In genomic region chrX:150458766-150459350, GRCm38 (mm10) we compare ENCODE assay signal across 8 mouse cellular contexts. TPM values are rescaled to one million over a fixed set of nuclear protein-coding genes. Genes with fewer than 3 reads are reported as not detected.
DNase-seq lines count a peak whose midpoint lies in the region; ATAC-seq and TF ChIP-seq lines count a peak whose summit lies in the region.

TSS of gene Tmem29 (minus strand) at chrX:150459154.

- intact Hi-C loops in heart, postnatal 36 days (cut with DNase I) = loop anchor here (1.0 to 10.0 kb wide), 2 partner anchors 18 to 694 kb away; no protein-coding TSS in a partner anchor

- peak; percentile 98 for ATAC-seq in forebrain, embryonic 16.5 days
- peak; percentile 97 for ATAC-seq in lung, embryonic 14.5 days (ENCODE audit: insufficient read depth)

- 2% methylated on average over 30 of the region's 30 CpGs for WGBS in forebrain, embryonic 16.5 days
- WGBS in lung, embryonic 14.5 days = under 1% methylated on average over 30 of the region's 30 CpGs
- 1% methylated on average over 30 of the region's 30 CpGs for WGBS in olfactory bulb, adult 2 months
- WGBS in thymus, adult 2 months = under 1% methylated on average over 30 of the region's 30 CpGs

- H3K9ac ChIP-seq in forebrain, embryonic 16.5 days (replicated peaks; ENCODE audit: low read depth, low read length) = peak within 1 kb of the TSS; percentile 59
- H3K9ac ChIP-seq in lung, embryonic 14.5 days = peak within 1 kb of the TSS; percentile 41

- peak; percentile 91 for DNase-seq in ES-CJ7 (ENCODE audit: low read depth, low spot score)
- peak; percentile 92 for DNase-seq in cerebellum, adult 11-12 months
- DNase-seq in heart, postnatal 36 days = peak; percentile 83 to 90
- DNase-seq in layer of hippocampus, adult 2 months (ENCODE audit: low spot score in 2 of 2) = peak; percentile 80 to 94
- DNase-seq in lung, embryonic 14.5 days = peak; percentile 94
- peak; percentile 81 for DNase-seq in thymus, adult 2 months

- no peaks in the 10 kb centered on the region for H3K9me3 ChIP-seq in forebrain, embryonic 16.5 days (ENCODE audit: control insufficient read depth, low read length)
- no peaks in the 10 kb centered on the region for H3K9me3 ChIP-seq in lung, embryonic 14.5 days (ENCODE audit: low read depth, low read length)

- H3K4me2 ChIP-seq in forebrain, embryonic 16.5 days (ENCODE audit: low read length) = peak within 1 kb of the TSS; percentile 56
- peak within 1 kb of the TSS; percentile 57 for H3K4me2 ChIP-seq in lung, embryonic 14.5 days

- H3K36me3 ChIP-seq in forebrain, embryonic 16.5 days (ENCODE audit: control insufficient read depth, insufficient read depth) = no peaks in the 10 kb centered on the region
- H3K36me3 ChIP-seq in lung, embryonic 14.5 days (ENCODE audit: insufficient read depth) = no peaks in the 10 kb centered on the region
- H3K36me3 ChIP-seq in thymus, adult 2 months (ENCODE audit: control insufficient read depth, insufficient read depth, low read length) = no peaks in the 10 kb centered on the region

- H3K27ac ChIP-seq in forebrain, embryonic 16.5 days (ENCODE audit: low read length) = peak within 1 kb of the TSS; percentile 89
- peak within 1 kb of the TSS; percentile 95 for H3K27ac ChIP-seq in layer of hippocampus, adult 2 months
- peak within 1 kb of the TSS; percentile 80 for H3K27ac ChIP-seq in lung, embryonic 14.5 days (ENCODE audit: low read depth)
- peak within 1 kb of the TSS; percentile 80; the same call in 1 of the 2 replicates for H3K27ac ChIP-seq in olfactory bulb, adult 2 months (ENCODE audit: insufficient read depth, low read depth, low read length)
- H3K27ac ChIP-seq in thymus, adult 2 months (ENCODE audit: control insufficient read depth, insufficient read depth, low read length) = peak within 1 kb of the TSS; percentile 92

- H3K4me1 ChIP-seq in forebrain, embryonic 16.5 days (replicated peaks; ENCODE audit: control insufficient read depth, insufficient read depth, low read length) = peaks cover 3% of the 10 kb centered on the region
- H3K4me1 ChIP-seq in lung, embryonic 14.5 days (ENCODE audit: insufficient read depth) = no peaks in the 10 kb centered on the region
- H3K4me1 ChIP-seq in olfactory bulb, adult 2 months (ENCODE audit: control insufficient read depth, insufficient read depth, low read length) = no peaks in the 10 kb centered on the region
- H3K4me1 ChIP-seq in thymus, adult 2 months (replicated peaks; ENCODE audit: control insufficient read depth, insufficient read depth, low read length) = 0 out of 2 replicates have a peak, but pooled peaks cover 3% of the 10 kb centered on the region

- TF ChIP-seq CTCF in layer of hippocampus, adult 2 months (conservative IDR thresholded peaks at IDR 0.05) = peak; percentile 82
- TF ChIP-seq CTCF in lung, embryonic 14.5 days (IDR thresholded peaks at IDR 0.05; ENCODE audit: low read depth) = peak; percentile 62
- peak; percentile 47 for TF ChIP-seq CTCF in olfactory bulb, adult 2 months (IDR thresholded peaks at IDR 0.05; ENCODE audit: insufficient read depth, low read depth, low read length)
- TF ChIP-seq CTCF in thymus, adult 2 months (IDR thresholded peaks at IDR 0.05; ENCODE audit: borderline replicate concordance, control insufficient read depth, extremely low read depth, insufficient read depth, low read length, poor library complexity) = 0 out of 2 replicates have a peak, but pooled peaks have one; percentile 25

- no peaks in the 10 kb centered on the region for H3K27me3 ChIP-seq in forebrain, embryonic 16.5 days (replicated peaks; ENCODE audit: control insufficient read depth, insufficient read depth, low read length)
- no peaks in the 10 kb centered on the region for H3K27me3 ChIP-seq in lung, embryonic 14.5 days (ENCODE audit: insufficient read depth, low read length)
- no peaks in the 10 kb centered on the region for H3K27me3 ChIP-seq in thymus, adult 2 months (ENCODE audit: control insufficient read depth, insufficient read depth, low read length)

- peak within 1 kb of the TSS; percentile 54 for H3K4me3 ChIP-seq in forebrain, embryonic 16.5 days (replicated peaks; ENCODE audit: low read length)
- peak within 1 kb of the TSS; percentile 61 for H3K4me3 ChIP-seq in layer of hippocampus, adult 2 months
- H3K4me3 ChIP-seq in lung, embryonic 14.5 days (ENCODE audit: low read depth, low read length) = peak within 1 kb of the TSS; percentile 38
- H3K4me3 ChIP-seq in olfactory bulb, adult 2 months (ENCODE audit: insufficient read depth, low read depth, low read length) = peak within 1 kb of the TSS; percentile 61
- peak within 1 kb of the TSS; percentile 89 for H3K4me3 ChIP-seq in thymus, adult 2 months (ENCODE audit: control insufficient read depth, insufficient read depth, low read length)

- no peak for TF ChIP-seq POLR2A in olfactory bulb, adult 2 months (IDR thresholded peaks at IDR 0.05; ENCODE audit: insufficient read depth, low read depth, low read length)
- TF ChIP-seq POLR2A in thymus, adult 2 months (IDR thresholded peaks at IDR 0.05; ENCODE audit: control insufficient read depth, extremely low read depth, insufficient read depth, low read length, poor library complexity) = no peak

RNA-seq across cellular contexts. Expression of gene Tmem29, which starts in this region (rescaled TPM):
- polyA plus RNA-seq in forebrain, embryonic 16.5 days (2015; fragmentation: Nextera tagmentation; extraction: Ambion mirVana) = 51.9 and 54.2 TPM in 2 replicates
- 1 to 10 TPM; 4.1 to 5.3 TPM for total RNA-seq in heart, postnatal 36 days (2021)
- 10 to 100 TPM; 34.6 to 37.0 TPM for total RNA-seq in layer of hippocampus, adult 2 months (2021)
- 35.8 and 39.7 TPM in 2 replicates for polyA plus RNA-seq in lung, embryonic 14.5 days (2014; fragmentation: Nextera tagmentation; extraction: Ambion mirVana)
- not detected in 2 replicates for polyA plus RNA-seq in olfactory bulb, adult 2 months (2012; ENCODE audit: insufficient read depth, insufficient read length, low replicate concordance, missing spikeins)
- polyA plus RNA-seq in thymus, adult 2 months (2012; rRNA removed) = 3.0 and 4.2 TPM in 2 replicates

Comparison
In these comparisons a context has a peak if more than half of its experiments do, and no peak if none do; other contexts are left out.
1. Peak in every context shown above with its lines: DNase-seq, ATAC-seq, H3K4me3 ChIP-seq and H3K27ac ChIP-seq.
2. RNA of gene Tmem29 (total RNA-seq): 34.6 to 37.0 TPM in layer of hippocampus, adult 2 months; 4.1 to 5.3 TPM in heart, postnatal 36 days; every median in the first group is over 4 times any median in the second.
3. H3K4me3 ChIP-seq: peak in every context shown above with its lines; median percentile 89 in thymus, adult 2 months; 61 in layer of hippocampus, adult 2 months; 61 in olfactory bulb, adult 2 months; 54 in forebrain, embryonic 16.5 days; 38 in lung, embryonic 14.5 days.
4. CTCF ChIP-seq: peak in every context shown above with its lines; median percentile 82 in layer of hippocampus, adult 2 months; 62 in lung, embryonic 14.5 days; 47 in olfactory bulb, adult 2 months; 25 in thymus, adult 2 months.